Mouse (Mus musculus): Measurements from ENCODE around the gene Klhdc8a.

Gene Klhdc8a

GRCm38 (mm10) chr1:132292318-132293129, 5.9 kb upstream of the Klhdc8a start:
- no peak for TF ChIP-seq NANOG (IDR thresholded peaks at IDR 0.05; ENCODE audit: borderline replicate concordance, low read length)
- peak; percentile 40 for TF ChIP-seq CTCF (conservative IDR thresholded peaks at IDR 0.05; ENCODE audit: low read length)

DNA sequence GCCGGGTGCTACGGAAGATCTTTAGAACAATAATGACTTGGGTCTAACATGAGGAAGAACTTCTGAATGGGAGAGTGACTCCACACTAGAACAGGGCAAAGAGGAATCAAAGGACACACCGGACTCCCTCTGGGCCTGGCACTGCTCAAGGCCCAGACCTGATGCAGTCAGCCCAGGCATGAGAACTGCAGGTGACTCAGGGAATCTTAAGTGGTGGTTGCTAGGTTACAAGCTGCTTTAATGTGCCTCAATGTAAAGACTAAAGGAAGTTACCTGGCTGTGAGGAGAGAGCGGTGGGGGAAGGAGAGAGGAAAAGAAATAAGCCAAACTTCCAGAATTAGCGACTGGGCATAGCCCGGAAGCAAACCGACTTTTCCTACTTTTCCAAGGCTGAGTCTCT, 2.9 kb upstream of the Klhdc8a start:
- H3K27me3 ChIP-seq (ENCODE audit: insufficient read depth, low read length): peaks cover 43% of the 10 kb centered on the region
- TF ChIP-seq POU5F1 (IDR thresholded peaks at IDR 0.05; ENCODE audit: borderline replicate concordance, low read length) (no peak), NANOG (IDR thresholded peaks at IDR 0.05; ENCODE audit: borderline replicate concordance, low read length) (no peak), CTCF (conservative IDR thresholded peaks at IDR 0.05; ENCODE audit: low read length) (no peak)
- H3K36me3 ChIP-seq (ENCODE audit: insufficient read depth, low read length): no peaks in the 10 kb centered on the region
- H3K4me3 ChIP-seq (replicated peaks; ENCODE audit: low read length): no peak overlapping the region
- peaks cover 65% of the 10 kb centered on the region for H3K4me1 ChIP-seq (replicated peaks; ENCODE audit: low read depth, low read length)
- no peaks in the 10 kb centered on the region for H3K9me3 ChIP-seq (ENCODE audit: low read length)

More at GRCm38 (mm10) chr1:132292318-132293129, 5.9 kb upstream of the Klhdc8a start:
- H3K4me3 ChIP-seq (replicated peaks; ENCODE audit: low read length): peak overlapping the region; percentile 54
- no peaks in the 10 kb centered on the region for H3K36me3 ChIP-seq (ENCODE audit: insufficient read depth, low read length)
- H3K27me3 ChIP-seq (ENCODE audit: insufficient read depth, low read length): peaks cover 13% of the 10 kb centered on the region
- no peaks in the 10 kb centered on the region for H3K9me3 ChIP-seq (ENCODE audit: low read length)
- H3K4me1 ChIP-seq (replicated peaks; ENCODE audit: low read depth, low read length): peaks cover 84% of the 10 kb centered on the region

- Histone ChIP-seq H3K27me3 (ENCODE audit: insufficient read depth, low read length) (peaks cover 48% of the 10 kb centered on the region), H3K36me3 (ENCODE audit: insufficient read depth, low read length) (no peaks in the 10 kb centered on the region), H3K4me3 (replicated peaks; ENCODE audit: low read length) (no peak overlapping the region), H3K9me3 (ENCODE audit: low read length) (no peaks in the 10 kb centered on the region), H3K4me1 (replicated peaks; ENCODE audit: low read depth, low read length) (peaks cover 60% of the 10 kb centered on the region)
- TF ChIP-seq CTCF (conservative IDR thresholded peaks at IDR 0.05; ENCODE audit: low read length) (no peak), POU5F1 (IDR thresholded peaks at IDR 0.05; ENCODE audit: borderline replicate concordance, low read length) (no peak), NANOG (IDR thresholded peaks at IDR 0.05; ENCODE audit: borderline replicate concordance, low read length) (no peak)
Measured at GRCm38 (mm10) chr1:132296051-132296450, 2.4 kb upstream of the Klhdc8a start.

DNA sequence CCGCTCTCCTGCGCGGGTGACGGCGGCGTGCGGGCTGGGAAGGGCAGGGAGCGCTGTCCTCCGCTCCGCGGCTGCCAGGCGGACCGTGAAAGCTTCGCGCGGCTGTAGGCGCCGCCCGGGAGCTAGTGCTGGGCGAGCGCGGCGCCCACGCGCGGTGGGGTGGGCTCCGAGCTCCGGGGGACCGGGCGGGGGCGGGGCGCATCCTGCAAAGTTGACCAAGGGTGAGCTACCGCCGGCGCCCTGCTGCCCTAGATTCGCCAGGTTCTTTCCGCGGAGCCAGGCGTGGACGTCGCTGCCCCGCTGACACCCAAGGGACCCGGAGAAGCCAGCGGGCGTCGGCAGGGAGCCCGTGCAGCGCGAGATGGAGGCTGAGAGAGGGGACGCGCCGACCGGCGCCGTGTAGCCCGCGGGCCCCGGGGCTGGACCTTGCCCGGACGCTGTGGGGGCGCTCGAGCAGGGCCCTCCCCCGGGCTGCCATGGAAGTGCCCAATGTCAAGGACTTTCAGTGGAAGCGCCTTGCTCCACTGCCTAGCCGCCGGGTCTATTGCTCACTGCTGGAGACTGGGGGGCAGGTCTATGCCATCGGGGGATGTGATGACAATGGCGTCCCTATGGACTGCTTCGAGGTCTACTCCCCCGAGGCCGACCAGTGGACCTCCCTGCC, 507 bp downstream of the Klhdc8a start:
- TF ChIP-seq NANOG (IDR thresholded peaks at IDR 0.05; ENCODE audit: borderline replicate concordance, low read length) (no peak), CTCF (conservative IDR thresholded peaks at IDR 0.05; ENCODE audit: low read length) (no peak), POU5F1 (IDR thresholded peaks at IDR 0.05; ENCODE audit: borderline replicate concordance, low read length) (no peak)
- no peaks in the 10 kb centered on the region for H3K36me3 ChIP-seq (ENCODE audit: insufficient read depth, low read length)
- H3K4me3 ChIP-seq (replicated peaks; ENCODE audit: low read length): peak overlapping the region; percentile 79
- H3K27me3 ChIP-seq (ENCODE audit: insufficient read depth, low read length): peaks cover 75% of the 10 kb centered on the region
- H3K9me3 ChIP-seq (ENCODE audit: low read length): no peaks in the 10 kb centered on the region
- H3K4me1 ChIP-seq (replicated peaks; ENCODE audit: low read depth, low read length): peaks cover 54% of the 10 kb centered on the region

DNA sequence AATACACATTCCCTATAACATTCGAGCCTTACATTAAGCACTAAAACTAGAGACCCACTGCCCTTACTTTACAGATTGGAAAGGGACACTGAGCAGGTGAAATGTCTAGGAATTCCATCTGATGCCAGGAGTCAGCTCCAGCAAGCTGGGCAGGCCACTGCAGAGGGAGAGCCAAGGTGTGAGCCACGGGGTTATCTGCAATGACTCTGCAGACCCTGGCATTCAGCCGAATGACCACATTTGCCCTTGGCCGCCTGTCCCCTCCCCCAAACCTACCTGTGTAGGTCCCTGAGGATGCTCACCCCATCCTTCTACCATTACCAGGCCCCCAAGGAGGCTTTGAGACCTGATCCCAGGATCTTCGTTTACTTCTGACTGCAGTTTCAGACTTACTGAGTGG, 1.3 kb downstream of the Klhdc8a start:
- H3K27me3 ChIP-seq (ENCODE audit: insufficient read depth, low read length): peaks cover 75% of the 10 kb centered on the region
- no peak overlapping the region for H3K4me3 ChIP-seq (replicated peaks; ENCODE audit: low read length)
- H3K36me3 ChIP-seq (ENCODE audit: insufficient read depth, low read length): no peaks in the 10 kb centered on the region
- H3K9me3 ChIP-seq (ENCODE audit: low read length): no peaks in the 10 kb centered on the region
- TF ChIP-seq NANOG (IDR thresholded peaks at IDR 0.05; ENCODE audit: borderline replicate concordance, low read length) (no peak), POU5F1 (IDR thresholded peaks at IDR 0.05; ENCODE audit: borderline replicate concordance, low read length) (no peak), CTCF (conservative IDR thresholded peaks at IDR 0.05; ENCODE audit: low read length) (no peak)
- H3K4me1 ChIP-seq (replicated peaks; ENCODE audit: low read depth, low read length): peaks cover 55% of the 10 kb centered on the region

- TF ChIP-seq POU5F1 (IDR thresholded peaks at IDR 0.05; ENCODE audit: borderline replicate concordance, low read length): no peak
- TF ChIP-seq CTCF (conservative IDR thresholded peaks at IDR 0.05; ENCODE audit: low read length): no peak
- no peak for TF ChIP-seq NANOG (IDR thresholded peaks at IDR 0.05; ENCODE audit: borderline replicate concordance, low read length)
- Histone ChIP-seq H3K36me3 (ENCODE audit: insufficient read depth, low read length) (no peaks in the 10 kb centered on the region), H3K4me1 (replicated peaks; ENCODE audit: low read depth, low read length) (peaks cover 57% of the 10 kb centered on the region), H3K9me3 (ENCODE audit: low read length) (no peaks in the 10 kb centered on the region), H3K4me3 (replicated peaks; ENCODE audit: low read length) (no peak overlapping the region), H3K27me3 (ENCODE audit: insufficient read depth, low read length) (peaks cover 78% of the 10 kb centered on the region)
Measured at GRCm38 (mm10) chr1:132301242-132301641, 2.8 kb downstream of the Klhdc8a start.

GRCm38 (mm10) chr1:132302341-132302866, 4.0 kb downstream of the Klhdc8a start:
- Histone ChIP-seq H3K4me3 (replicated peaks; ENCODE audit: low read length) (no peak overlapping the region), H3K36me3 (ENCODE audit: insufficient read depth, low read length) (no peaks in the 10 kb centered on the region), H3K4me1 (replicated peaks; ENCODE audit: low read depth, low read length) (peaks cover 64% of the 10 kb centered on the region), H3K9me3 (ENCODE audit: low read length) (no peaks in the 10 kb centered on the region), H3K27me3 (ENCODE audit: insufficient read depth, low read length) (peaks cover 66% of the 10 kb centered on the region)
- TF ChIP-seq CTCF (conservative IDR thresholded peaks at IDR 0.05; ENCODE audit: low read length): no peak
- no peak for TF ChIP-seq NANOG (IDR thresholded peaks at IDR 0.05; ENCODE audit: borderline replicate concordance, low read length)
- no peak for TF ChIP-seq POU5F1 (IDR thresholded peaks at IDR 0.05; ENCODE audit: borderline replicate concordance, low read length)

- Histone ChIP-seq H3K27me3 (ENCODE audit: insufficient read depth, low read length) (peaks cover 46% of the 10 kb centered on the region), H3K4me3 (replicated peaks; ENCODE audit: low read length) (no peak overlapping the region), H3K36me3 (ENCODE audit: insufficient read depth, low read length) (no peaks in the 10 kb centered on the region), H3K9me3 (ENCODE audit: low read length) (no peaks in the 10 kb centered on the region), H3K4me1 (replicated peaks; ENCODE audit: low read depth, low read length) (peaks cover 70% of the 10 kb centered on the region)
- TF ChIP-seq POU5F1 (IDR thresholded peaks at IDR 0.05; ENCODE audit: borderline replicate concordance, low read length) (no peak), CTCF (conservative IDR thresholded peaks at IDR 0.05; ENCODE audit: low read length) (no peak), NANOG (IDR thresholded peaks at IDR 0.05; ENCODE audit: borderline replicate concordance, low read length) (no peak)
Measured at GRCm38 (mm10) chr1:132304618-132305214, 6.3 kb downstream of the Klhdc8a start.
